Mouse (Mus musculus): ENCODE results near the gene Pcca.

Pcca gene

GRCm38 (mm10) chr14:122534017-122534924, at the start of gene Pcca:
Gene Pcca, plus strand, starts transcription at chr14:122534324.
- DNase-seq (ENCODE audit: low spot score in 2 of 2) = peak; percentile 92 to 95

GRCm38 (mm10) chr14:122484458-122484843, 49.7 kb upstream of the Pcca start:
- DNase-seq (ENCODE audit: low spot score in 2 of 2) = no peak

DNA sequence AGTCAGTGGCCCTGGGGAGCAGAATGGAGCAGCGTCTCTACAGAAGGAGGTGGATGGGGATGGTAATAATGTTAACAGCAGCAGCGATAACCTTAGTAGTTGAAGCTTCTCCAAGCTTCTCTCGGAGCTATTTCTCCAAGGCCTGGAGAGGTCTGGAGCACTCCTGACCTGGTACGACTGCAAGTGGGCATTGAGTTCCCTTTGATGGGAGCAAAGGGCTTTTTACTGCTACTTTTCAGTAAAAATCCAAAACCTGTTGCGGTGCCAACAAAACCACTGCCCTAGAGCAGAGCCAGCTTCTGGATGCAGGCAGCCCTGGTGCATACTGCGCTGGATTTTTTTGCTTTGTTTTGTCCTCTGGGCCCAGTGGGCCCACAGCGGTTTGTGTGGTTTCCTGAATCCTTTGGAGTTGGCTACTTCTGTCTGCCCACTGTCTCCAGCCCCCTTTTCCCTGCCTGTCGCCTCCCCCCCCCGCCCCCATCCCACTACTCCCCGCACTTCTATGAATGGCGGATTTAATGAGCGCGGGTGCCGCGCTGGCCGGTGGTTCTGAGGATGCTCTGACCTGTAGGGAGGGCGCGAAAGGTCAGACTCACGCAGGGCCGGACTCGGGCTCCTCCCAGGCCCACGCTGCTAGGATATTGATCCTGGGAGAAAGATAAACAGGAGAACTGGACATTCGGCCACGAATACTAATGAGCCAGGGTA, 49.1 kb upstream of the Pcca start:
- DNase-seq (ENCODE audit: low spot score in 2 of 2) = no peak

GRCm38 (mm10) chr14:122485635-122486181, 48.4 kb upstream of the Pcca start:
- no peak for DNase-seq (ENCODE audit: low spot score in 2 of 2)

DNA sequence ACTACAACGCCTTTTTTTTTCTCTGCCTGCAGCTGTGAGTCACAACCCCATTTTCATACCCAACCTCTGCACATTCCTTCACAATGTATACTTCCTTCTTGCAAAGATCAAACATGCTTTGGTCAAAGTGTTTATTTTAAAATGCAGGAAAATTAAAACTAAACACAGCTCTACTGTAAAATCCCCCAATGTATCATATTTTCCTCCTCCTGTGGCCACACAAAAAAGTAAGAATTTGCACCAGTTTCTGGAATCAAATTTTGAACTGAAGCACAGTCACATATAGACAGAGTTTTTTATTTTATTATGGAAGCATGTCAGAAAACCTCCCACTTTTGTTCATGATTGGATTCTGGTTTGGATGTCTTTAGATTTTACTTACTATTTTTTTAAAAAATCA, 47.5 kb upstream of the Pcca start:
- DNase-seq (ENCODE audit: low spot score in 2 of 2) = no peak

DNA sequence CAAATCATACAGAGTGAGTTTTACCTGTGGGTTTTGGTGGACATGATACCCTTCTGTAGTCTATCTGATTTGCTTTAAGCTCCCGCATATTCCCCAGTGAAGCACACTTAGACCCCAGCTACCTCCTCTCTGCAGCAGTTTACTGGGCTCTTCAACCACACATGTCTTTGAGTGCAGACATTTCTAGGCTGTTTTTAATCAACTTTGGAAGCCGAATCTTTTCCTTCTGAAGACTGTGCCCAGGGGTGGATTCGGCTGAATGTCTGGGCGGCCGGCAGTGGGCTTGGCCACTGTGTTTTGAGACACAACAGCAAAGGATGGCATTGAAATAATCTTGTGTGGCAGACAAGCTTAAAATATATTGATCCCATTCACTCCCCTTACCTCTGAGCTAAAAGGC, 46.8 kb upstream of the Pcca start:
- DNase-seq (ENCODE audit: low spot score in 2 of 2) = no peak

GRCm38 (mm10) chr14:122489041-122489440, 45.1 kb upstream of the Pcca start:
- DNase-seq (ENCODE audit: low spot score in 2 of 2) = no peak

DNA sequence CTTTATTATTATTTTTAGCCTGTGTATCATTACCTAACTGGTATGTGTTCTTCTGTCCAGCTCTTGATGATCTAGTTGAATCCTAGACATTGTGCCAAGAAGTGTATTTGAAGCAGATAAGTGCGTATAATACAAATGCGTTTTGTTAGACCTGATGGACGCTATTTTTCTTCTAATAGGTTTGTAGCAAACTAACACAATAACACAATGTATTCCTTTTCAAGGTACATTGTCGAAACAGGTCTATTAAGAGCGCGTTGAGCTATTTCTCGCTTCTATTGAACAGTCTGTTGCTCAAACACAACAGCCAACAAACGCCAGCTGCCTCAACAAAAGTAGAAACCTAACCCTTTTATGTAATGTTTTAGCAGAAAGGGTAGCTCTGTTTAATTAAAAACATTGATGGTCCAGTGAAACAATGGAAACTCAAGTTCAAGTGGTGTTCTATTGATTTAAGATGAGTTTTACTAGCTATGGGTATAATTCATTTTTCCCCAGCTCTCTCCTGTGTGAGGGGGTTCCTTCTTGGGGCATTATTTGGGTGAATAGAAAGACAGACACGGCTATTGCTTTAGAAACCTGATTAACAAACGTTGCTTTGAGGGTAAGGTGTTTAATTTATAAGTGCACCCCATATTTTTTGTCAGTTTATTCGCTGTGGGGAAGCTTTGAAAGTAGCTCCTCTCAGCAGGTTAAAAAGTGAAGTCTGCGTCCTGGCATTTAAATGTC, 44.3 kb upstream of the Pcca start:
- DNase-seq (ENCODE audit: low spot score in 2 of 2) = no peak

DNA sequence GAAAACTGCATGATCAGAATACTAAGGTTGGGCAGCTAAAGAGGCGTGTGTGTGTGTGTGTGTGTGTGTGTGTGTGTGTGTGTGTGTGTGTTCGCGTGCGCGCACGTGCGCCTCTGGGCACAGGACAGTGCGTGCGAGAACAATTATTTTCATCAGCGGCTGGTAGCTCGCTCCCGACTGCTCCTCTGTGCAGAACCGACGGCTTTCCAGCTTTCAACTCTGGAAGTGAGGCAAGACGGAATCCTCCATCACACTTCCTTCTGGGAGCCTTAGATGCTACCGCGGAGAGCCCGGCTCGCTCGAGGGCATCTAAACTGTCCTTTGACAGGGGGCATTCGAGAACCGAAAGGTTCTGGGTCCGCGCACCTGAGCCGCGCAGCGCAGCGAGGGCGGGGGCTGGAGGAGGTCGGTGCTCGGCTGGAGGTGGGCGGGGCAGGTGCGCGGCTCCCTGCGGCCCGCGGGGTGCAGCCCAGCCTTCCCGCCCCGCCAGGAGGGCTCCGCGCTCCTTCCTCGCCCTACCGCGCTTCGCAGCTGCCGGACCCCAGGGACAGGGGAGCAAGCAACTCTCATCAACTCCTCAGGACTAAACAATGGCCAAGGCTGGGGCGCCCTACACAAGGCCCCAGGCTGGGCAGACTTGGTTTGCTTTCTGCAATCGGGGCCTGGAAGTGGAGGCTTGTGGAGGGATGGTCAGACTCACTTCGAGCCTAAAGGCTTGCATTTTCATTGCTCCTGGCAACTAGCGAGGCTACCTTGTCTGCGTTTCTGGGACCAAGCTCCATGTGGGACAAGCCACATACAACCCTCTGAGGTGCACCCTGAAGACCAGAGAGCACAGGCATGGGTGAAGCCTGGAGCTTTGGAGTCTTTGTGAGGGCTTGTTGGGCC, 43.4 kb upstream of the Pcca start, which contains the start of gene Gm10837:
Gene Gm10837 (plus strand): TSS at position 146 of the 888 bp plus-strand sequence.
- no peak for DNase-seq (ENCODE audit: low spot score in 2 of 2)

- no peak for DNase-seq (ENCODE audit: low spot score in 2 of 2)
These were observed 42.6 kb upstream of the Pcca start for GRCm38 (mm10) chr14:122491521-122491920.

- DNase-seq (ENCODE audit: low spot score in 2 of 2) = no peak
These were observed 42.1 kb upstream of the Pcca start for GRCm38 (mm10) chr14:122492015-122492414.

GRCm38 (mm10) chr14:122509058-122509457, 25.1 kb upstream of the Pcca start:
- DNase-seq (ENCODE audit: low spot score in 2 of 2) = no peak

- no peak for DNase-seq (ENCODE audit: low spot score in 2 of 2)
These were observed 22.6 kb upstream of the Pcca start for GRCm38 (mm10) chr14:122511519-122511918.

DNA sequence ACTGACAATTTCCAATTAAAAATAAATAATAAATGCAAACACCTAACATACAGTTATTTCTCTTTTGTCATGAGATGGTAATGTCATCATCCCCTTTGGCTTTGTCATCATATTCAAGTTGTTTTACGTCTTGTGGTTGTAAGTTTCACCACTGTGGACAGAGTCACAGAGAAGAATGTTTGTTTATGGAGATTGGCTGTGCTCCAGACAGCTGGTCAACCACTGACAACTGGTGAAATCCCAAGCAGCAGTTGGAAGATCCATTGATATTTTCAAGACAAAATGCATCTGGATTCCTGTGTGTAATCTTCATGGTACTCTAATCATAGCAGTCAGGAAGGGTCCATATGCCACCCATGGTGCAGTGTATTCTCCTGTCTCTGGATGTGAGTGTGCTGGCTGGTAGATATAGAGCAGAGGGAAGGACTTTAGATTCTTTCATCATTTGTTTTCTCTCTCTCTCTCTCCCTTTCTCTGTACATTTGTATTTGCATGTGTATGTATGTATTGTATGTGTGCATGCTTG, 20.6 kb upstream of the Pcca start:
- DNase-seq (ENCODE audit: low spot score in 2 of 2) = no peak

DNA sequence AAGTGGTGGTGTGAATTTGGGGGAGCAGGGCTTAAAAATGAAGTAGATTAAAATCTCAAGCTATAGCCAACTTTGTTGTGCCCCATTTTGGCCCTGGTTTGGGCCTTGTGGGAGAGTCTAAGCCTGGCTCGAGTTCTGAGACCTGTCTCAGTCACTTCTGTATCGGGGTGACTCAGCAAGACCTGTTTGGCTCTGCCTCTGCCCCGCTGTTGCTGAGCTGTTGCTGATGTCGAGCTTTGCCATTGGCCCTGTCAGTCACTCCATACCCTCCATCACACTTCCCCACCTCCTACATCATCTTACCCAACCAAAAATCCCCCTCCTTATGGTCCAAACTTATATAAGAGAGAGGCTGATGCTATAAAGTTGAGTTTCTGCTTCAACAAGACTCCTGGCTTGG, 5.6 kb upstream of the Pcca start:
- DNase-seq (ENCODE audit: low spot score in 2 of 2) = peak in 1 of 2 experiments; percentile 47

- no peak for DNase-seq (ENCODE audit: low spot score in 2 of 2)
These were observed 1.9 kb downstream of the Pcca start for GRCm38 (mm10) chr14:122535986-122536385.

DNA sequence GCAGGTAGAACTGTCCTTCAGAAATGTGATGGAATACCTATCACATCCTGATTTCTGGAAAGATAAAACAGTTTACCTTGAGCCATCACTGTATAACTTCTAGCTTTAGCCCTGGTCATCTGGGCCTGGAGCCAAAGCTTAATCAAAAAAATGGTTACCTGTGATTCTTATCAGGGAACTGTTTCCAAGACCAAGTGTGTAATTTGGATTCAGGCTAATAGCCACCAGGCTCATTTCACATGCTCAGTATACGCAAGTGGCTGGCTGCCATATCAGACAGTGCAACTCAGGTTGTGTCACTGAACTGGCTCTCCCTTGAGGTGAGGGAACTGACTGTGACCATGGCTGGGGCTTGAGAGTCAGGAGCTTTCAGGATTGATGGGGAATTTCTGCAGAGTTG, 14.3 kb downstream of the Pcca start:
- no peak for DNase-seq (ENCODE audit: low spot score in 2 of 2)

DNA sequence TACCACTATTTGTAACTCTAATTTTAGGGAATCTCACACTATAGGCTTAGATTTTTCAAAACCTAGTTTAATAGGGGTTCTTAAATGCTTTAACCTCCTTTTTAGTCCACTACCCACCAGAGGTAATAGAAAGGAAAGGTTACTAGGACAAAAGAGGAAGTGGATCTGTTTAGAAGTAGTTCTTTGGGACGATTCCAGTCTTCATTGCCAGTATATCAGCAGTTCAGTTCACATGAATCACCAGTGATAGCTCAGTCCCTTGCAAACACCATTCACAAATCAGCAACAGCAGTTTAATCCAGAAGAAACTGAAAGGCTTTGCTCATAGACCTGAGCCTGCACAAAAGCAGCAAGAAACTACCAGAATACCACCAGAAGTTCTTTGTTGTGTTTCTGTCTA, 14.8 kb downstream of the Pcca start:
- DNase-seq (ENCODE audit: low spot score in 2 of 2) = no peak

GRCm38 (mm10) chr14:122552761-122553445, 18.8 kb downstream of the Pcca start:
- no peak for DNase-seq (ENCODE audit: low spot score in 2 of 2)

DNA sequence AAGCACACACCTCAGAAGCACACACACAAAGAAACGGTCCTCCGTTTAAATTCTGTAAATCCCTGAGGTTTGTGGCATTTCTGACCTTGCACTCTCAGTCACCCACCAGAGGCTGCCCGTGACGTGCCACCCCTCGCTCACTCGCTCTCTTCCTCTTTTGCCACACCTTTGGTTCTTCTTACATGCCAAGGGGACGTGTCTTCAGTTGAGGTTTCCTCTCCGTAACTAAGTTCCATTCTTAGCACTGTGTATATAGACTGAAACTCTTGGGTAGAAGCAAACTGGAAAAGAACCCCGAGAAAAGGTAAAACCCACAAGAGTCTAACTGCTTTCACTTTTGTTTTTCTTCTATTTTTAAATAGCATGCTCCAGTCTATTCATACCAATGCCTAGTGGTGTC, 23.2 kb downstream of the Pcca start:
- DNase-seq (ENCODE audit: low spot score in 2 of 2) = peak; percentile 14 to 65

Data from spleen, postnatal 4 days (tissue).